Mouse (Mus musculus) intestine, postnatal 0 days (tissue): ENCODE results near the gene Pllp. TPM values are rescaled to one million over a fixed set of nuclear protein-coding genes. Genes with fewer than 3 reads are reported as not detected.

Experiments used
- ATAC-seq: fragments of 200-750 bp; cut with Nextera tagmentation; 2 replicates; pipeline ENCODE4 v1.8.0; 2017; ENCODE audit warnings: mild to moderate bottlenecking, moderate TSS enrichment, moderate library complexity
- H3K27ac ChIP-seq: fragments of 300-500 bp; sonication (generic); 2 replicates; pipeline ENCODE4 v1.5.1; 2014; ENCODE audit warnings: mild to moderate bottlenecking, low read depth, low read length, moderate library complexity
- H3K27me3 ChIP-seq: fragments of 300-500 bp; sonication (generic); replicated peaks from 2 replicates; pipeline ENCODE4 v1.6.1; 2014; ENCODE audit warnings: low read length, mixed read lengths; ENCODE audit not compliant: control insufficient read depth, insufficient read depth
- H3K36me3 ChIP-seq: fragments of 300-500 bp; sonication (generic); 2 replicates; pipeline ENCODE4 v1.6.1; 2014; ENCODE audit warnings: mild to moderate bottlenecking, moderate library complexity; ENCODE audit not compliant: control insufficient read depth, insufficient read depth
- H3K4me1 ChIP-seq: fragments of 300-500 bp; sonication (generic); replicated peaks from 2 replicates; pipeline ENCODE4 v1.6.1; 2014; ENCODE audit warnings: antibody characterized with exemption, low read length, mixed read lengths; ENCODE audit not compliant: control insufficient read depth, insufficient read depth
- H3K4me2 ChIP-seq: fragments of 300-500 bp; sonication (generic); replicated peaks from 2 replicates; pipeline ENCODE4 v1.6.1; 2014; ENCODE audit warnings: low read depth, mild to moderate bottlenecking, moderate library complexity
- H3K4me3 ChIP-seq: fragments of 300-500 bp; sonication (generic); 2 replicates; pipeline ENCODE4 v1.5.1; 2014; ENCODE audit warnings: low read depth, low read length
- H3K9ac ChIP-seq: fragments of 300-500 bp; sonication (generic); 2 replicates; pipeline ENCODE4 v1.6.1; 2014; ENCODE audit warnings: mild to moderate bottlenecking, low read depth, low read length
- H3K9me3 ChIP-seq: fragments of 300-500 bp; sonication (generic); 2 replicates; pipeline ENCODE4 v1.6.1; 2016; ENCODE audit warnings: mixed run types; ENCODE audit not compliant: control insufficient read depth
- CTCF ChIP-seq: sonication (generic); IDR thresholded peaks from 2 replicates; pipeline ENCODE4 v1.5.1; 2016; ENCODE audit warnings: low read depth, mild to moderate bottlenecking, control low read depth, antibody characterized with exemption, moderate library complexity
- WGBS: fragments of 180-500 bp; shearing (Covaris S2); extraction: QIAGEN DNeasy Blood & Tissue Kit; methylation state at CpG from one replicate; pipeline ENCODE4 v1.1.7; 2014; 5-methylcytosine and 5-hydroxymethylcytosine counted together
- polyA plus RNA-seq: library from polyadenylated mRNA; unstranded; fragments of >200 nt; fragmentation: Nextera tagmentation; extraction: Ambion mirVana; gene quantifications from 2 replicates; pipeline ENCODE4 v1.2.1, GENCODE M21; 2015

The Pllp gene
- polyA plus RNA-seq, 1 experiment from 2014 or later: 26.3 TPM

- no peak overlapping the region for H3K4me2 ChIP-seq
- H3K9ac ChIP-seq: no peak overlapping the region
- H3K4me3 ChIP-seq: no peak overlapping the region
- no peak for TF ChIP-seq CTCF
- WGBS: 75% methylated on average over 2 of the region's 2 CpGs
- H3K27ac ChIP-seq: no peak overlapping the region
- ATAC-seq: no peak
- no peaks in the 10 kb centered on the region for H3K27me3 ChIP-seq
- H3K36me3 ChIP-seq: peaks cover 52% of the 10 kb centered on the region
- no peaks in the 10 kb centered on the region for H3K4me1 ChIP-seq
- H3K9me3 ChIP-seq: no peaks in the 10 kb centered on the region
Measured at GRCm38 (mm10) chr8:94633564-94634194, 62.4 kb downstream of the Pllp start.

Other genes starting within 250 kb of the Pllp start
- 4.4 and 4.6 TPM in 2 replicates for gene Cpne2, start 163.3 kb downstream of the Pllp start, polyA plus RNA-seq
- 17.5 and 19.1 TPM in 2 replicates for gene Rspry1, start 94.3 kb downstream of the Pllp start, polyA plus RNA-seq
- 44.5 and 57.0 TPM in 2 replicates for gene Fam192a, start 94.3 kb downstream of the Pllp start, polyA plus RNA-seq
- gene Arl2bp, start 29.7 kb downstream of the Pllp start, polyA plus RNA-seq: 78.3 and 79.0 TPM in 2 replicates
- 0.05 TPM in 1 of 2 replicates, not detected in the other for gene Ccl22, start 49.3 kb upstream of the Pllp start, polyA plus RNA-seq
- 91.8 and 95.5 TPM in 2 replicates for gene Cx3cl1, start 75.7 kb upstream of the Pllp start, polyA plus RNA-seq
- 1.2 and 1.3 TPM in 2 replicates for gene Ccl17, start 114.2 kb upstream of the Pllp start, polyA plus RNA-seq
- 79.4 and 80.7 TPM in 2 replicates for gene Coq9, start 142.0 kb upstream of the Pllp start, polyA plus RNA-seq
- gene Ciapin1, start 142.1 kb upstream of the Pllp start, polyA plus RNA-seq: 88.1 and 95.1 TPM in 2 replicates
- 70.4 and 75.1 TPM in 2 replicates for gene Polr2c, start 161.2 kb upstream of the Pllp start, polyA plus RNA-seq
- gene Dok4, start 180.1 kb upstream of the Pllp start, polyA plus RNA-seq: 51.0 and 52.1 TPM in 2 replicates
- 7.2 and 7.7 TPM in 2 replicates for gene Ccdc102a, start 221.8 kb upstream of the Pllp start, polyA plus RNA-seq
- gene Adgrg5, start 227.4 kb upstream of the Pllp start, polyA plus RNA-seq: 1.3 and 1.5 TPM in 2 replicates